Mouse (Mus musculus): ENCODE measurements around the gene Klhdc3.

- TF ChIP-seq CTCF (IDR thresholded peaks at IDR 0.05) (no peak), POLR2A (IDR thresholded peaks at IDR 0.05; ENCODE audit: insufficient read depth, low read depth, low read length) (no peak), EP300 (IDR thresholded peaks at IDR 0.05; ENCODE audit: insufficient read depth, low read depth, low read length) (no peak)
Observed at GRCm38 (mm10) chr17:46725731-46726645, 45.3 kb upstream of the Klhdc3 start.
